Mouse (Mus musculus) heart, postnatal 0 days (tissue): ENCODE measurements around the gene Manf.

ENCODE experiments used
- CTCF ChIP-seq: IDR thresholded peaks from 2 replicates; pipeline ENCODE4 v1.5.1; 2016; ENCODE audit warnings: antibody characterized with exemption, control low read depth, low read depth
- EP300 ChIP-seq: IDR thresholded peaks from 2 replicates; pipeline ENCODE4 v1.6.1; 2016; ENCODE audit warnings: antibody characterized with exemption, low read depth

DNA sequence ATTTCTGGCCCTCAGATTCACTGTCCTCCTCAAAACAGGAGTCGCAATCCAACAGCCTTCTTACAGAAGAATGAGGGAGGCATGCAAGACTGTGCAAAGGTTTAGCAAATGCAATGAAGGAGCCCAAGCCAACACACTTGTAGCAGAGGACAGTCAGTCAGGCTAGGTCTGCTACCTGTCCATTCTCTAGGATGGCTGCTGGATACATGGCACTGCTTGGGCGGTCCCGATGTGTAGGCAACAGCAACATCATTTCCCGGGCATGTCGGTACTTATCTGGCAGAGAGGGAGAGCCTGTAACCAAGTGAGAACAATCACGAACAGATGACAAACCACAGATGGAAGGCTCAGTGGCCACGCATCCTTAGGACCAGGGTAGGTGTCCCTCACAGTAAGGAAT is 9.8 kb upstream of the Manf start:
- TF ChIP-seq CTCF: no peak
- no peak for TF ChIP-seq EP300
